Mouse (Mus musculus) ES-Bruce4 (cell line): ENCODE measurements around the gene Olfr92.

ENCODE experiments used
- CTCF ChIP-seq: IDR thresholded peaks from one replicate; pipeline ENCODE4 v1.8.1; 2011; ENCODE audit warnings: low read depth, low read length
- EP300 ChIP-seq: IDR thresholded peaks from 2 replicates; pipeline ENCODE4 v1.6.1; 2011; ENCODE audit warnings: low read depth, low read length; ENCODE audit not compliant: insufficient read depth
- POLR2A ChIP-seq: IDR thresholded peaks from one replicate; pipeline ENCODE4 v1.8.1; 2011; ENCODE audit warnings: low read length; ENCODE audit not compliant: insufficient read depth

DNA sequence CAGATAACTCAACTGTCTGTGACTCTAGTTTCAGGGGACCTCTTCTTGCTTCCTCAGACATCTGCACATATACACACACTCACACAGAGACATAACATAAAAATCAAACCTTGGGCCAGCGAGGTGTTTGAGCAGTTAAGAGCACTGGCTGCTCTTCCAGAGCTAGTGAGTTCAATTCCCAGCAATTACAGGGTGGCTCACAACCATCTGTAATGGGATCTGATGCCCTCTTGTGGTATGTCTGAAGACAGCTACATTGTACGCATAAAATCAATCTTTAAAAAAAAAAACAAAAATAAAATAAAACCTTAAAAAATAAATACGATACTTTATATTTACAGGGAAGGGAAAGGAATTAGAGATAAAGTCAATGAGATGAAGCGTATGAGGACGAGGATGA, 35.3 kb downstream of the Olfr92 start:
- peak; percentile 7 for TF ChIP-seq CTCF
- TF ChIP-seq POLR2A = no peak
- TF ChIP-seq EP300 = no peak
